Mouse (Mus musculus) limb, embryonic 12.5 days (tissue): ENCODE results near the gene Dgkg. TPM values are rescaled to one million over a fixed set of nuclear protein-coding genes. Genes with fewer than 3 reads are reported as not detected.
A peak's percentile ranks its signal among the peaks of the same experiment; 100 is the strongest.

Source experiments
- ATAC-seq: fragments of 200-750 bp; cut with Nextera tagmentation; 2 replicates; pipeline ENCODE4 v1.8.0; 2017; ENCODE audit warnings: low read depth, moderate TSS enrichment; ENCODE audit not compliant: insufficient number of reproducible peaks, insufficient read depth, low FRiP score, low TSS enrichment
- H3K27ac ChIP-seq: fragments of 300-500 bp; sonication (generic); 2 replicates; pipeline ENCODE4 v1.5.1; 2016; ENCODE audit warnings: mild to moderate bottlenecking, moderate library complexity
- H3K27me3 ChIP-seq: fragments of 300-500 bp; sonication (generic); 2 replicates; pipeline ENCODE4 v1.6.1; 2016; ENCODE audit warnings: mild to moderate bottlenecking, moderate library complexity
- H3K36me3 ChIP-seq: fragments of 300-500 bp; sonication (generic); 2 replicates; pipeline ENCODE4 v1.6.1; 2016; ENCODE audit warnings: mild to moderate bottlenecking, moderate library complexity
- H3K4me1 ChIP-seq: fragments of 300-500 bp; sonication (generic); replicated peaks from 2 replicates; pipeline ENCODE4 v1.6.1; 2016
- H3K4me2 ChIP-seq: fragments of 300-500 bp; sonication (generic); 2 replicates; pipeline ENCODE4 v1.6.1; 2016; ENCODE audit warnings: mild to moderate bottlenecking, moderate library complexity
- H3K4me3 ChIP-seq: fragments of 300-500 bp; sonication (generic); replicated peaks from 2 replicates; pipeline ENCODE4 v1.5.1; 2016; ENCODE audit warnings: mild to moderate bottlenecking
- H3K9ac ChIP-seq: fragments of 300-500 bp; sonication (generic); replicated peaks from 2 replicates; pipeline ENCODE4 v1.6.1; 2016; ENCODE audit warnings: mild to moderate bottlenecking, moderate library complexity
- H3K9me3 ChIP-seq: fragments of 300-500 bp; sonication (generic); 2 replicates; pipeline ENCODE4 v1.6.1; 2016; ENCODE audit warnings: mild to moderate bottlenecking, moderate library complexity
- WGBS: fragments of 180-500 bp; shearing (Covaris S2); methylation state at CpG from one replicate; pipeline ENCODE4 v1.1.7; 2016; 5-methylcytosine and 5-hydroxymethylcytosine counted together
- microRNA-seq: library from miRNA; unstranded; fragments of <30 nt; microRNA quantifications from one replicate; pipeline ENCODE4, GENCODE M21; 2017
- polyA plus RNA-seq: library from polyadenylated mRNA; unstranded; fragments of >200 nt; fragmentation: Nextera tagmentation; extraction: Ambion mirVana; gene quantifications from 2 replicates; pipeline ENCODE4 v1.2.1, GENCODE M21; 2016

Gene Dgkg
- polyA plus RNA-seq, 1 experiment from 2014 or later = 0.30 TPM

GRCm38 (mm10) chr16:22433944-22434343 is 223.1 kb downstream of the Dgkg start:
- no peaks in the 10 kb centered on the region for H3K27me3 ChIP-seq
- H3K4me1 ChIP-seq = peaks cover 29% of the 10 kb centered on the region
- H3K4me2 ChIP-seq = peak overlapping the region; percentile 8; the same call in 1 of the 2 replicates
- WGBS = 19% methylated on average over 12 of the region's 12 CpGs
- no peak overlapping the region for H3K9ac ChIP-seq
- no peaks in the 10 kb centered on the region for H3K9me3 ChIP-seq
- no peaks in the 10 kb centered on the region for H3K36me3 ChIP-seq
- ATAC-seq = no peak
- no peak overlapping the region for H3K4me3 ChIP-seq
- H3K27ac ChIP-seq = no peak overlapping the region

DNA sequence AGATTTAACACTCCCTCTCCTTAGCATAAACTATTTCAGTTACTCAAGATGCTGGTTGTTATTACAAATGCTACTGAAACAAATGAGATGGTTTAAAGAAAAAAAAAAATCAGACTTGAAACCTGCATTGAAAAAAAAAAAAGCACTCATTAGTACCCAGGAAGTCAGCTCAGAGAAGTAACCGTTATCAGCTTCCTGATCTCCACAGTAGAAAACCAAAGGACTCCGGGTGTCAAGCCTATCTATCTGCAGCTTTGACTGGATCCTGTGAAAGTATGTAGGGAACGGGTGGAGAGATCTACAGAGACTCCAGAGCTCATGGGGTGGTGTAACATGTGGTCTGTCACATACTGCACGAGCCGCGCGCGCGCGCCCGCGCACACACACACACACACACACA is 225.2 kb downstream of the Dgkg start:
- ATAC-seq = no peak
- H3K4me1 ChIP-seq = peaks cover 36% of the 10 kb centered on the region
- peaks cover 3% of the 10 kb centered on the region; the same call in 1 of the 2 replicates for H3K36me3 ChIP-seq
- H3K27me3 ChIP-seq = no peaks in the 10 kb centered on the region
- H3K9ac ChIP-seq = no peak overlapping the region
- WGBS = 83% methylated on average over 12 of the region's 12 CpGs
- H3K27ac ChIP-seq = no peak overlapping the region
- no peaks in the 10 kb centered on the region for H3K9me3 ChIP-seq
- H3K4me3 ChIP-seq = no peak overlapping the region
- no peak overlapping the region for H3K4me2 ChIP-seq

- peaks cover 3% of the 10 kb centered on the region; the same call in 1 of the 2 replicates for H3K36me3 ChIP-seq
Observed at GRCm38 (mm10) chr16:22431335-22431734, 225.7 kb downstream of the Dgkg start.

DNA sequence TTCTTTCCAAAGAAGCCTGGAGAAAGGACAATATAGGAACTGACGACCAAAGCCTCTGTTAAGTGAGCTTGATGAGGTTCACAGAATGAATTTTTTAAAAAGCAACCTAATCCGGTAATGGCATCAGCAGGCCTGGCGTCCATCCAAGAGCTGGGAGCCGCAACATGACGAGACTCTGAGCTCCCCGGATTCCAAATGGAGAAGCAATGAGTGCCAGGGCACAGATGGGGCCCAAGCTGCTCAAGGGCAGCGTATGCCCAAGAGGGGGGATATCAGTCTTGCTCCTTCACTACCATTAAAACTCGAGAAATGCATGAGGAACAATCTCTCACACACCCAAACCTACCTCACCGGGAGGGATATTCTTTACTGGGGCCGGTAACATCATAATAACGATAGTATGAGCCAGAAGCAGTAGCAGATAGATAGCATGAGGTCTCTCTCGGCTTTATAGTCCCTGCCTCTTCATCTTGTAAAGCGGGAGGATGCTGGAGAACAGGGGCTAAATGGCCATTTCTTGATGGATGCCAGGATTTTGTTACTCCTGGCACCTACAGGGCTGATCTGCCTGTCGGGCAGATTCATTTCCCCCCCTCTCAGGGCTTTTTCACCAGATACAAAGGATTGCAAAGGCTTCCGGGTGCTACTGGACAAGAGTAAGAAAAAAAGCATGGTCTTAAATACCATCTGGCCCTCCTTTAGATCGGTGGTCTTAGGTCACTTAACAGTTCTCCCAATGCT is 226.6 kb downstream of the Dgkg start:
- Histone ChIP-seq H3K4me1 (peaks cover 36% of the 10 kb centered on the region), H3K4me3 (no peak overlapping the region), H3K27me3 (no peaks in the 10 kb centered on the region), H3K27ac (0 out of 2 replicates have a peak overlapping the region, but pooled peaks have one; percentile 19), H3K9me3 (no peaks in the 10 kb centered on the region), H3K4me2 (no peak overlapping the region), H3K9ac (no peak overlapping the region; the same call in 1 of the 2 replicates), H3K36me3 (peaks cover 8% of the 10 kb centered on the region)
- ATAC-seq = no peak
- WGBS = 68% methylated on average over 16 of the region's 16 CpGs

More at GRCm38 (mm10) chr16:22431335-22431734, 225.7 kb downstream of the Dgkg start:
- Histone ChIP-seq H3K9me3 (no peaks in the 10 kb centered on the region), H3K27me3 (no peaks in the 10 kb centered on the region), H3K4me2 (no peak overlapping the region), H3K4me3 (no peak overlapping the region), H3K27ac (no peak overlapping the region), H3K9ac (no peak overlapping the region), H3K4me1 (peaks cover 36% of the 10 kb centered on the region)
- 70% methylated on average over 2 of the region's 2 CpGs for WGBS
- ATAC-seq = no peak

DNA sequence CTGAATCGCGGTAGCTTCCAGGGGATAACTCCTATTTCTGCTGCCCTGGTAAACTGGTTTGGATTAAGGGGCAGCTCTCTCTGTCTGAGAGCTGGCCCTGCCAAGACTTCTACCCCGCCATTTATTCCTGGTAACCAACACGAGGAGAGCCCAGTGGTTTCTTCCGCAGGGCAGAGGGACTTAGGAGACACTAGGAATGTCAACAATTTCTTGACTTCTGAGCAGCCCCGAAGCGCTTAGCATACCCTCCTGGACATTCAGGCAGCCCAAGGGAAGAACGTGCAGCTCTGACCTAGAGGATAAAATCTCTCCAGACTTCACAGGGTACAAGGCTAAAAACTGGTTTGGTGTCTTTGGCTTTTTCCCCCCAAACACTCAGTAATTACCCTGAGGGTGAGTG is 227.6 kb downstream of the Dgkg start:
- 27% methylated on average over 8 of the region's 8 CpGs for WGBS
- peak overlapping the region; percentile 75 for H3K27ac ChIP-seq
- ATAC-seq = no peak
- no peaks in the 10 kb centered on the region for H3K9me3 ChIP-seq
- peak overlapping the region; percentile 48 for H3K4me2 ChIP-seq
- peaks cover 17% of the 10 kb centered on the region for H3K36me3 ChIP-seq
- peaks cover 36% of the 10 kb centered on the region for H3K4me1 ChIP-seq
- H3K4me3 ChIP-seq = no peak overlapping the region
- H3K9ac ChIP-seq = no peak overlapping the region
- H3K27me3 ChIP-seq = no peaks in the 10 kb centered on the region

DNA sequence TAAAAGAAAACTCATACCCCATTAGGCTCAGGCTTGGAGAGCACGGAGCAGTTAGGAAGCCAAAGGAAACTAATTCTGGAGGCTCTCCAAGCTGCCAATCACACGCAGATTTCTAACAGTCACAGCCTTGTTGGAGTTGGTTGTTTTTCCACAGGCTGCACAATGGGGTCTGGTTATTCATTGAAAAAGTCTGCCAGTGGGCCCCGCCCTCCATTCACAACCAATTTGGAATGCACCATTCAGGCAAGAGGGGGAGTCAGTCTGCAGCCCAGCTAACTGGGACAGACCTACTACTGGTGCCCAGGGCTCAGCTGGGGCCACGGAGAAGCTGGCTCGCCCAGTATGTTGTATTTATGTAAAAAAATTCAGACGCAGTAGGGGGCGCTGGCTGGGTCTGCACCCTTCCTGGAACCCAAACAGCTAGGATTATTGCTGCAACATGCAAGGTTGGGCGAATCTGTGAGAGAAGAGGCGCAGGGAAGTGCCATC is 228.1 kb downstream of the Dgkg start:
- Histone ChIP-seq H3K36me3 (peaks cover 22% of the 10 kb centered on the region), H3K4me3 (no peak overlapping the region), H3K27me3 (no peaks in the 10 kb centered on the region), H3K9me3 (no peaks in the 10 kb centered on the region), H3K4me1 (peaks cover 32% of the 10 kb centered on the region), H3K4me2 (peak overlapping the region; percentile 48), H3K27ac (peak overlapping the region; percentile 75), H3K9ac (no peak overlapping the region)
- WGBS = 12% methylated on average over 9 of the region's 9 CpGs
- ATAC-seq = peak; percentile 80

DNA sequence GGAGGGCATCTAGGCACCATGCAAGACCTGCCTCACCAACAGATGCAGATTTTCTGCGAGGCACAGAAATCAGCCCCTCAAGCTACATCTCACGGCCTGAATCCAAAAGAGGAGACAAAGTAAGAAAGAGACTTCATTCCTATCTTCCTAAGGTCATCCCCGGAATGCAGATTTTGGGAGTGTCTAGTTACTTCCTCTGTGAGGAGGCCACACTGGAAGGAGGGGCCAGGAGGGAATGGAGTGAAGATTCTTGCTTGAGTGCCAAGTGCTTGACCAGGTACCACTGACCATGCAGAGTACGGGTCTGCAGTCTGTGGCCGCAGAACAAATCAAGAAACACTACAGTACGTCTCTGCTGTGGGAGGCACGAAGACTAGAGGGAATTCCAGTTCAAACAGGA is 230.2 kb downstream of the Dgkg start:
- Histone ChIP-seq H3K9ac (no peak overlapping the region), H3K27me3 (no peaks in the 10 kb centered on the region), H3K36me3 (peaks cover 25% of the 10 kb centered on the region), H3K9me3 (no peaks in the 10 kb centered on the region), H3K4me2 (no peak overlapping the region), H3K4me1 (peaks cover 29% of the 10 kb centered on the region), H3K4me3 (no peak overlapping the region), H3K27ac (no peak overlapping the region)
- no peak for ATAC-seq
- 87% methylated on average over 7 of the region's 7 CpGs for WGBS

- H3K36me3 ChIP-seq = peaks cover 40% of the 10 kb centered on the region
- H3K9me3 ChIP-seq = no peaks in the 10 kb centered on the region
- WGBS = 83% methylated on average over 5 of the region's 5 CpGs
- H3K4me1 ChIP-seq = no peaks in the 10 kb centered on the region
- no peaks in the 10 kb centered on the region for H3K27me3 ChIP-seq
- no peak overlapping the region for H3K9ac ChIP-seq
- no peak overlapping the region for H3K27ac ChIP-seq
- no peak overlapping the region for H3K4me2 ChIP-seq
- ATAC-seq = no peak
- no peak overlapping the region for H3K4me3 ChIP-seq
Observed at GRCm38 (mm10) chr16:22422256-22422655, 234.8 kb downstream of the Dgkg start.

Small RNA genes within 50 kb of the gene (microRNA-seq; reads per million reads assigned to microRNA genes)
- not detected for gene Mir6362
- gene Mir8095 = not detected

Other genes with a start within 250 kb of the Dgkg start
- gene Etv5, start 217.5 kb downstream of the Dgkg start, polyA plus RNA-seq = 37.6 and 44.2 TPM in 2 replicates
- not detected in 2 replicates for gene Crygs, start 154.4 kb upstream of the Dgkg start, polyA plus RNA-seq
- 35.2 and 37.0 TPM in 2 replicates for gene Tbccd1, start 200.4 kb upstream of the Dgkg start, polyA plus RNA-seq
- 96.0 and 102 TPM in 2 replicates for gene Dnajb11, start 200.6 kb upstream of the Dgkg start, polyA plus RNA-seq
- 0.25 and 0.33 TPM in 2 replicates for gene Ahsg, start 234.1 kb upstream of the Dgkg start, polyA plus RNA-seq